Mouse (Mus musculus) fat pad, adult 2 months (tissue): Measurements from ENCODE around the gene Ptgis.
"Not testable (repeated sequence)": the region's sequence is repeated elsewhere in the genome, so short reads cannot be mapped to it uniquely, and the experiment has no call there.

Experiments
- DNase-seq: peaks from one replicate; pipeline ENCODE4 v3.0.0-alpha.2; 2011; ENCODE audit warnings: low read depth, low spot score; ENCODE audit errors: extremely low read depth

Ptgis gene

DNA sequence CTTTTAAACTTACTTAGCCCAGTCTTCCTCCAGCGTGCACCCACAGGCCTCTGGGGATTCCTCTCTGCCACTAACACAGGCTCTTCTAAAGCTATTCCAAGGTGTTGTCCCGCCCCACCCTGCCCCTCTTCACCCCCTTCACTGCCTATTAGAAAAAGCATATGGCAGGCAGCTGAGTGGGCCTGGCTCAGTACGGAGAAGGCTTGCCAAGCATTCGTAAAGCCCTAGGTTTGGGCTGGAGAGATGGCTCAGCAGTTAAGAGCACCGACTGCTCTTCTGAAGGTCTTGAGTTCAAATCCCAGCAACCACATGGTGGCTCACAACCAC, 7.4 kb downstream of the Ptgis start:
- DNase-seq: no peak

DNA sequence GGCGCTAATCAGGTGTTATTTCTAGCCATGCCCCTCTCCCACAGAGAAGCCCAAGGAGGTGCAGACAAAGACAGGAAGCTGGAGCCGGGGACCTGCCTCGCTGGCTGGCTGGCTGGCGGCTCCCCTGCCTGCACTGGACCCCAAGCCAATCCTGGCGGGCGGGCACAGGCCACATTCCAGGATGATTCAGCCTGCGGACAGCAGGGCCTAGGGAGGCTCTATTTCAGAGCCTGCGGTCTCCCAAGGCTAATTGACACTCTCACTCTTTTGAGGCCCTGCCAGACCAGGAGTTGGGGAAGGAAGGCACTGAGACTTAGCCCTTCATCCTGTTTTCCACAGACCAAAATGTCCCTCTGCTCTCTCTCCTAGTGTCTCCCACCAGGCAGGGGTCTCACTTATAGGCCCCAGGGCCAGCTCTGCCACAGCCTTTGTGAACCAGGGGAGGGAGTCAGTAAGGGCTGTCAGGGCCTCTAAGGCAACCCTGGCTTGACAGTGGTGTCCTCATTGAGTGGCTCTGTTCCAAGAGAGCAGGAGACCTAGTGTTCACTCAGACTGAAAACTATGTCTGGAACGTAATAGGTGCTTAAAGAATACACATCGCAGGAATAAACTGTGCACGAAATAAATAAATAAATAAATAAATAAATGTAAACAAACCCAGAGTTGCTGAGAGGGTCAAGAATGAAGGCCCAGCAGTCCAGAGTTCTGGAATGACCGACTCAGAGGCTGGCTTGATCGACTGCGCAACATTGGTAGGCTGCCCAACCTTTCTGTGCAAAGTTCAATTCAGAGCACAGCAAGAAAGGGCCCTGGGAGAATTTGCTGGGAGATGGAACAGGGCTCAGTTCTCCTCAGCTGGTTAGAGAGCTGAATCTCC, 8.0 kb downstream of the Ptgis start:
- DNase-seq: no peak

DNA sequence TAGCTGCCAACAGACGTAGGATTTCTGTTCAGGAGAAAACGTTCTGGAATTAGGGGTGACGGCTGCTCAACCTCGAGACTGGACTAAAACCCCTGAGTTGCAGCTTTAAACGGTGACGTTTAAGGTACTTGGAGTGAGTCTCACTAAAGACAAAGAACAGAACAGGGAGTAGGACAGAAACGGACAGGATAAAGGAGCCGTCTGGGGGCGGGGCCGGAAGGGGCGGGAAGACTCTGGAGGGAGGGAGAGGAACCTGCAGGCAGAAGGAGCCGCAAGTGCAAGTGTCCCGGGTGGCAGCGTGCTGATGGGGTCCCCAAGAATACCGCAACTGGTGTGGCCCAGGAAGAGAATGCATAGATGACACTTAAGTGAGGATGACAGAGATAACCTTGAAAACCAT, 9.8 kb downstream of the Ptgis start:
- no peak for DNase-seq

DNA sequence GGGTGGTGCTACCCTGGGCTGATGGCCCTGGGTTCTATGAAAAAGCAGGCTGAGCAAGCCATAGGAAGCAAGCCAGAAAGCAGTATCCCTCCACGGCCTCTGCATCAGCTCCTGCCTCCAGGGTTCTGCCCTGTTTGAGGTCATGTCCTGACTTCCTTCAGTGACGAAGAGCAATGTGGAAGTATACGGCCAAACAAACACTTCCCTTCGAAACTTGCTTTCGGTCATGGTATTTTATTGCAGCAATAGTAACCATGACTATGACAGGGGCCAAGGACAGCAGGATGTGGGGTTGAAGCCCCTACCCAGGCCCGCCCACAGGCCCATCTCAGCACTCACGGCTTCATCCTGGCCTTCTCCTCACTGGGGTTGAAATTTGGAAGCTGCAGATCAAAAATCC, 15.5 kb downstream of the Ptgis start:
- DNase-seq: no peak

DNA sequence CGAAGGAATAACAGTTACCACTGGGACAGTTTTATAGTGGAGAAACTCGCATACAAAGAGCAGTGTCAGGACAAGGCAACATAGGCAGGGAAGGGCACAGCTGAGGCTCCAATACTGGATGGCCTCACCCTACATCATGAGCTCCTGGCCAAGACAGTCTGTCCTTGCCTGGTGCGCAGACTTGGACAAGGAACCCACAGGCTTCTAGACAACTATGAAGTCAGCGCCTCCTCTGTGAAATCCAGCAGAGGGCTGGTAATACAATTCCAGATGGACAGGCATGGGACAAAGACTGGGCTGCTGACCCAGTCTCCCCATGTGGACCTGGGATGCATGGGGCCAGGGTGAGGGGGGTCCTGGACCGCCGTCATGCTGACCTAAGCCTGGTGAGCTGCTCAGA, 16.2 kb downstream of the Ptgis start:
- no peak for DNase-seq

DNA sequence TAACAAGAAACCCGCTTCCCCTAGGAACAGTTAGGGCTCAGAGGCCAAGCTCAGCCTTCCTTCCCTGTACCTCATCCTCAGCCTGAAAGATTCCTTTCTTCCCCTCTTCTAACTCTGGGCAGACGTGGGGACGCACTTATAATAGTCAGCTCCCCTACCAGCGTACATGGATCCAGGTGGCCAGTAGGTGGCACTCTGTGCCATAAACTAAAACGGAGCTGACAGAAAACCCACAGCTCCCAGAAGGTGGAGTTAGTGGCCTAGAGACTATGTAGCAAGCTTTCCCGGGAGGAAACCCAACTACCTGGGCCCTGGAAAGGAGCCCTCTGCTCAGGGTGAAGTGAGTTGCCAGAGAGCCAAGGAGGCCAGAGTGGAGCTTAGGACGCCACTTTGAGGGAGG, 18.3 kb downstream of the Ptgis start:
- no peak for DNase-seq

DNA sequence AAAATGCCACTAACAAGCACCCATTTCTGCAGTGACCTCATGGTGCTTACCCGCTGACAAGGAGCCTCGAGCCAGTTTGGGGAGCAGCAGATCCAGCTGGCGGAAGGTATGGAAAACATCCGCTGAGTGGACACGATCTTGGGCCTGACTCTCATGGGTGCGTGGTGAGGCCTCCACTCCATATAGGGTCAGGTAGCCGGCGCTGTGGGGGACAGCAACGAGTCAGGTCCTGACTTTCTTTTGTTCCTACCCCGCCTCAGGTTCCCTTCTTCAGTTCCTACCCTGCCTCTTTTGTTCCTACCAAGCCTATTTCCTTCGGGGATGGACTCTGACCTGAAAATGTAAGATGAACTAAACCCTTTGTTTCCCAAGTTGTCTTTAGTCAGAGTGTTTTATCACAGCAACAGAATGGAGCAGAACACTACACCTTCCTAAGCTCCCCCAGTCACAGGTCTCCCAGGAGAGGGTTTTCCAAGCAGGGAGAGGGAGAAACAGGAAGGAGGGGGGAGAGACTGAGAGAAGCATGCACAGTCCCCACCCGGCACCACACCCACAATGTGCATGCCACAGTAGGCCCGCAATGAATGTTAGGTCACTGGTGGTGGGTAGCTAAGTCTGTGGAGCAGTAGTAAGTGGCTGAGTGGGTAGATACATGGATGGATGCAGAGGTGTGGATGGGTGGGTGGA, 19.1 kb downstream of the Ptgis start:
- DNase-seq: no peak

DNA sequence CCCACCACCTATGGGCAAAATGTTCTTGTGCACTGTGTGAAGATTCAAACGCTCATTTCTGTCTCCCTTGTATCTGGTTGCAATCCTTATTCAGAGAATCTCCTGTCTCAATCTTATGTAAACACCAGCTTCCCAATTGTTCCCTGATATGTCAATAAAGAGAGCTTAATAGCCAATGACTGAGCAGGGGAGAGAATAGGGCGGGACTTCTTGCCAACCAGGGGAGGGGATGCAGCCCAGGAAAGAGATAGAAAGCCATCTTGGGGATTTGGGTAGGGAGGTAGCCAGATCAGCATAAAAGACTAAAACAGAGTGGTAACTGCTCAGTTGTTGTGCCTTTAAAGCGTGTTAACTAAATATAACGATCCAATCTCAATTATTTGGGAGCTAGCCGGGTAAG, 19.7 kb downstream of the Ptgis start:
- no peak for DNase-seq

DNA sequence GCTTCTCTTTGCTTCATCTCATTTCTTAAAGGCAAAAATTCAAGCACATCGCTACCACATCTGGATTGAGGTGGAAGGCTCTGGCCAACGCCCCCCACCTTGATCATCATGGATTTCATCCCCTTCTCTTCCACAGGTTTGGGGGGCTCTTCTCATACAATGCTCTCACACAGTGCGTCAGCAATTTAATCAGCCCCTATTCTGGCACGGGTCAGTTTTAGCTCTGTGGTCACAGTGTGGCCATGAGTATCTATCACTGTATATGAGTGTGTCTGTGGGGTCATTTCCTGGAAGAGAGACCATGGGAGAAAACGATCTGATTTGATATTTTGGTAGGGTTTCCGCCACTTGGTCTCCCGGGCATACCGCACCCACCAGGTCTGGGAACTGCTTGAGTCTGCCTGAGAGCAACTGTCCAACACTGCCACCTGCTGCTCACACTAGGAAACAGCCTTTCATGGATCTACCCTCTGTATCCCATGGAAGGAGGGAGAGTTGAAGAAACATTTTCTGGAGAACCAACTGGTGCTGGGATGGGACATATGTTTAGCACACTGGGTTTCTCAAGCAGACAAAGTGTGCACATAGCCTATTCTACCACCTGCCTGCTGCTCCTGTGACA, 21.1 kb downstream of the Ptgis start:
- no peak for DNase-seq

DNA sequence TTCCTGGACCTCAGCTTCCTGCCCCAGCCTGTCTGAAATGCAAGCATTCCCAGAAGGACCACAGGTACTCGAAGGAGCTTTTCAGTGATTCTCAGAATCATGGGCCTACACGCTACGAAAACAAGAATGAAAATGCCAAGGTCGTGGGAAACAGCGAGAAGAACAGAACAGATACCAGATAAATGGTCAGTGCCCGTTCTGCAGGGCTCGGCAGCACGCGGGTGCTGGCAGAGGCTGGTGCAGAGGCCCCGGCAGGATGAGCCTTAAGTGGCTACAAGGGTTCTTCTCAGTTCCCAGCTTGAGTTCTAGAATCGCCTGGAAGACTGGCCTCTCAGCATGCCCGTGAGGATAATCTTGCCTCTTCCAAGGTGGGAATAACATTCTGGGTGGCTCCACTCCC, 26.7 kb downstream of the Ptgis start:
- no peak for DNase-seq

DNA sequence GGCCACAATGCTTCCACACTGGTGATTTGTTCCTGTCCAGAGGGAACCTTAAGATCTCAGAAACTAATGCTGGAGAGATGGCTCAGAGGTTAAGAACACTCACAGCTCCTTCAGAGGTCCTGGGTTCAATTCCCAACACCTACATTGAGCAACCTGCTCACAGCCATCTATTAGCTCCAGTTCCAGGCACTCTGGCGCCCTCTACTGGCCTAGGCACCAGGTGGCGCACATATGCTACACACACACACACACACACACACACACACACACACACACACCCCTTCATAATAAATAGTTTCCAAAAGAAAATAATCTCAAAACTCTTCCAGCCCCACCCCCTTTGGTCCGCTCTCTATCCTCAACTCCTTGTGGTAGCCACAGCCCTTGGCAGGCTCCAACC, 27.3 kb downstream of the Ptgis start:
- no peak for DNase-seq

DNA sequence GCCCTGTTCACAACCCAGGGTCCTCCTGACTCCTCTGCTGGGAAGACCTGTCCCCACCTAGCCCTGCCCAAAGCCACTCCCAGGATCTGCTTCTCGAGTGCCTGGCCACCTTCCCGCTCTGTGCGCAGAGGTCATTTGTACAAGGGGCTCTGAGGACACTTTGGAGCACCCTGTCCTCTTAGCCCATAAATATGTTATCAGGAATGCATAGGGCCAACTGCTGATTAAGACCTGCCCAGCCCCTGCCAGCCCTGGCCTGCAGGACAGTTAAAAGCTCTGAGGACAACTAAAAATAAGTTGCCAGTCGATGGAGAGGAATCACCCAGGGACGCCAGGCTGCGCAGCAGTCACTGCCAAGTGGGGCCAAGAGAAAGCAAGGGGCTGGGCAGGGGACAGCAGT, 27.9 kb downstream of the Ptgis start:
- no peak for DNase-seq

DNA sequence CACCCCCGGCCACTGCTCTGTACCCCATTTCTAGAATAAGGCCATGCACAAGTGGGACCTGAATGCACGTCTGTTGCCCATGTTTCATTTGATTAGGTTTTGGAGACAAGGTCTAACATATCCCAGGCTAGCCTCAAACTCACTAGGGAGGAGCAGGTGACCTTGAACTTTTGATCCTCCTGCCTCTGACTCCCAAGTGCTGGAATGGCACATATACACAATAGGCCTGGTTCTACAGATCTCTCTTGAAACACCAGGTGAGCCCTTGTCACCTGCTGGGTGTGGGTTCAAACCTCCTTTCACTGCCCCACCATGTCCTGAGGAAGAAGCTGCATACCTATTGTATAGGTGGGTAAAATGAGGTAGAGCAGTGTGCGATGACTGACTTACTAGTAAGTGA, 28.3 kb downstream of the Ptgis start:
- no peak for DNase-seq

DNA sequence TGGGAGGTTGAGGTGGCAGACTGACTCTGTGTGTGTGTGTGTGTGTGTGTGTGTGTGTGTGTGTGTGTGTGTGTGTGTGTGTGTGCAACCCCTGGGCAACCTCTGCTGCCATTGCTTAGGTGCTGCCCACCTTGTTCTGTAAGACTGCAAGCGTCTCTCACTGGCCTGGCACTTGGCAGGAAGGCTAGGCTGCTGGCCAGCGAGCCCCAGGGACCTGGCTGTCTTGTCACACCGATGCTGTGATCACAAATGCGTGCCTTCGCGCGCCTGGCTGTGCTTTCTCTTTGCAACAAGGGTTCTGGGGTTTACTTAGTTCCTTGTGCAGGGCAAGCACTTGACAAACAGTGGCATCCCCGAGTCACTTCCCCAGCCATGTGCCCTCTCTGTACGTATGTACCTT, 30.5 kb downstream of the Ptgis start:
- no peak for DNase-seq

DNA sequence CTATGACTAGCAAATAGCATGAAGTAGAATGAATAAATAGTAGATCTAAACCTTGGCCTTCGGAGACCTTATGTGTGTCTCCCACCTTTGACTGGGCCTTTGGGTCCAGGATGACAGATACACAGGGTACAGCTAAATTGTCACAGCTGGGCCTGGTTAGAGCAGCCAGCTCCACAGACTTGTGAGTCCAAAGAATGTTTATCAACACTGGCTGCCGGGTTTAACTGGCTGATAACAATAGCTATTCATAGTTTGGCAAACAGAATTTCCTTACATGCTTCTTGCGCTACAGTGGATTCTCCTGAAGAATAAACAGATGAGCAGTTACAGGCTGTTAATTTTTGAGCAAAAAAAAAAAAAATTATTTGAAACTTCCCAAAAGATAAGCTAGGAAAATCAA, 31.4 kb downstream of the Ptgis start:
- DNase-seq: no peak

DNA sequence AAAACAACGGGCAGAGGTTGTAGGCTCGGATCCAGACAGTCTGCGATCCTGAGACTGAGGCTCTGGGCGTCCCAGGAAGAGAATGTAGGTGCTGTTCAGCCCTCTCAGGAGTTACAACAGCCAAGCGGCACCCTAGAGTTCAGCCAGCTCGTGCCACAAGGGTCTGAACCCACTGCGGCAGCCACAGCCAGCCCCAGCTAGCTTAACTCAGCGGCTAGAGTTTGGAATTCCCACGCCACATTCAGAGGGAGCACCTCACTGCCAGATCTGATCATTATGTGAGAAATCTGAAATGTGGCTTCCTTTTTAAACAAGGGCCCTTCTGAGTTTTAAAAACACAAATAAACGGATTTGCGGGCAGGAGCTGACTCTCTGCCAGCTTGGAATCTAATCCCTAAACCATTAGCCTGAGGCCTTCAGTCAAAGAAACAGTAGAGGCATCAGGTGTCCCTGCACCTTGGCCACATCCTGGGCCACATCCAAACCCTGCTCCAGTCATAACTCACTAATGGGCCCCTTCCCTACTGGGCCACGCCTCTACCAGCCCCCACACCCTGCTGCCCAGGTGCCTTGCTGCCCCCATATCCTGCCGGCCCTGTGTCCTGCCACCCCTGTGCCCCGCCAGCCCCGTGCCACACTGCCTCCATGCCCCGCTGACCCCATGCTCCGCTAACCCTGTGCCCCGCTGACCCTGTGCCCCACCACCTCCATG, 34.3 kb downstream of the Ptgis start:
- DNase-seq: no peak

DNA sequence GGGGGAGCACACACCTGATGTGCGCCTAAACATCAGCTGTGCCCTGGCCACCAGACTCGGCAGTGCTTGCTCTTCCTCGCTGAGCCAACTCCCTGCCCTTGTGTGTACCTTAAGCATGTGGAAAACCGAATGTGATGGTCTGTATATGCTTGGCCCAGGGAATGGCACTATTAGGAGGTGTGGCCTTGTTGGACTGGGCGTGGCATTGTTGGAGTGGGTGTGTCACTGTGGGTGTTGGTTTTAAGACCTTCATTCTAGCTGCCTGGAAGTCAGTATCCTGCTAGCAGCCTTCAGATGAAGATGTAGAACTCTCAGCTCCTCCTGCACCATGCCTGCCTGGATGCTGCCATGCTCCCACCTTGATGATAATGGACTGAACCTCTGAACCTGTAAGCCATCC, 35.7 kb downstream of the Ptgis start:
- DNase-seq: not testable (repeated sequence)

DNA sequence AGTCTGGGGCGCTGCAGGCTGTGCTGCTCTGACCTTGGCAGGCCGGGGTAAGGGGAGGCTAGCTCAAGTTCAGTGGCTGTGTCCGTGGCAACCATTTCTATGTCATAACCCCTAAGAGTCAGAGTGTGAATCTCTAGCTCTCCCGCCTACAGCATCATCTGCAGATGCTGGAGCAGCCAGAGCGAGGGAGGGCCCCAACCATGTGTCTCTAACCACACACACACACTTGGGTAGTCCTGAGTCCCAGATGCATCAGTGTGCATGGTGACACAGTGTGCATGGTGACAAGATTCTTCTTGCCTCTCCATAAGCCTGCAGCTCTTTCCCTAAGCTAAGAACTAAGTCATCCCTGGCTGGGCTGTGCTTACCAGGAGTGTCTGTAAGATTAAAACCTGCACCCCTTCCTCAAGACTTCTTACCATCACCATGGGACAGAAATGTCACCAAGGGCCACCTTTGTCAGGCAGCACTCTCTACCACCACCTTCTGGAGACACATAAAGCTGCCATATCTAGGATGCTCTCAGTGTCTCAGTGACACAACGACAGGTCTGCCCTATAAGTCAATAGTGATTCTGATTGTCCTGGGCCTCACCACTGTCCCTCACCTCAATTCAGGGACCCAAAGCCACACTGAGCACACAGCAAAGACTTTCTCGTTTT, 36.8 kb downstream of the Ptgis start:
- no peak for DNase-seq

DNA sequence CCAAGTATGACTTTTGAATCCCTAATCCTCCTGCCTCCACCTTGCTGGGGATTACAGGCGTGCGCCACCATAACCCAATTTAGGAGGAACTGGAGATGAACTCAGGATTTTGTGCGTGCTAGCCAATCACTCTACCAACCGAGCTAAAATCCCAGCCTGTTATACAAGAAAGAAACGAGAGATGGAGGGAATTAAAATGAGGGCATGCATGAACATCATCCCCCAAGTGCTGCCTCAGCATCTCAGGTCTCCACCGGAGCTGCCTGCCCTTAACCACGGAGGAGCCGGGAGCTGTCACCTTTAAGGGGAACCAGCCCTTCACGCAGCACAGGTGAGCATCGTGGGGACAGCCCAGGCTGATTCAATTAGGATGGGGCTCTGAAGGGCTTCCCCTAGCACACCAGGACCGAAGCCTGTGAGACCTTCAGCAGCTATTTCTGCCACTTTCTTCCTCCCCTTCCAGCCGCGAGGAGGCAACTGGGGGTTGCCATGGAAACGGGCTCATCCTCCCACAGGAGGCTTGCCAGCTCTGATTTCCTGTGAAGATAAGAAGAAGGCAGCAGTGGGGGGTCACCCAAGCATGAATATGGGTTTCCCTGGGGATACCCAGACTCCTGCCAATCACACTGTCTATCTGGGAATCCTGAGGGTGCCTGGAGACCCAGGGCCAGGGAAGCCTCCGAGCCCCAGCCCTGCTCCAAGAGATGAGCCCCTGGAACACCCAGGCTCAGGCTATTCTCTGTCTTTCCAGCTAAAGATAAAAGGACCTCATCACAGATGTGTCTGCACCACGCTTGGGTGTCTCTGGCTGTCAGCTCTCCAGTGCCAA, 38.7 kb downstream of the Ptgis start:
- DNase-seq: no peak
